Mouse (Mus musculus): ENCODE data around the gene Susd1.

- TF ChIP-seq CTCF (IDR thresholded peaks at IDR 0.05; ENCODE audit: insufficient read depth, low read depth, low read length): no peak
- TF ChIP-seq POLR2A (IDR thresholded peaks at IDR 0.05; ENCODE audit: insufficient read depth, low read depth, low read length): no peak
Measured at GRCm38 (mm10) chr4:59444994-59445393, 6.6 kb upstream of the Susd1 start.
